Mouse (Mus musculus): ENCODE data around the gene Sema4a.

The Sema4a gene

DNA sequence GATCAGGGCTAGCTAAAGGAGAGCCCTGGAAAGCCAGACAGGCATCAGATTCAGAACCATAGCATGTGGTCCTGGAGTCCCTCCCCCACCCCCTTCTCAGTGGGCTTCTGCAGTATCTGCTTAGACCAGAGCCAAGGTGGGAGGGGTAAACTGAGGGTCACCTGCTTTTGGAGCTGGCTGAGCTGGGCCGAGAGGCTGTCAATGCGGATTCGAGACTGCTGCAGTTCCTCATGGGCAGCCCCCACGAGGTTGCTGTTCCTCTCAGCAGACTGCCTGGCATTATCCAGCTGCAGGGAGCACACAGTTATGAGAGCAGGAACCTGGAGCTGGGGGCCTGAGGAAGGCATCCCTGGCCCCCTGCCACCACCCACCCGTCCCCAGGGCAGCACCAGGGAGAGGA lies 25.1 kb upstream of the Sema4a start:
- peak; percentile 88 for DNase-seq

GRCm38 (mm10) chr3:88484597-88485316 lies 23.8 kb upstream of the Sema4a start:
- DNase-seq, result peak; percentile 90

DNA sequence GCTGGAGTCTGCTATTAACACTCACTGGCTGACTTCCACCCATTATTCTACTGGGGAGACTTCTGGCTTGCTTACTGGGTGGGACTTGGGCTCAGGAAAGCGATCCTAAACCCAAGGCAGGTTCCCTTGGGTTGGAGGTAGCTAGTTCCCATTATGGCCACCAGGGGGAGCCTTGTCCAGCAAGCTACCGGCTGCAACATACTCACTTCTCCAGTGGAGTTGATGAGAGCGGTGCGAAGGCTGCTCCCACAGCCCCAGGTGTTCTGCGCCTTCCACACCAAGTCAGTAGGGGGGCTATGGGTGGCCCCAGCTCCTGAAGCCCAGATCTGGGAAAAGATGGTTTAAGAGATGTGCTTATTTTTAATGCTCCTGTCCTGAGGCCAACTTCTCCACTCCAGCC lies 22.6 kb upstream of the Sema4a start:
- DNase-seq, result peak; percentile 96

- DNase-seq, result peak; percentile 92
Observed at GRCm38 (mm10) chr3:88483141-88483540, 22.2 kb upstream of the Sema4a start.

DNA sequence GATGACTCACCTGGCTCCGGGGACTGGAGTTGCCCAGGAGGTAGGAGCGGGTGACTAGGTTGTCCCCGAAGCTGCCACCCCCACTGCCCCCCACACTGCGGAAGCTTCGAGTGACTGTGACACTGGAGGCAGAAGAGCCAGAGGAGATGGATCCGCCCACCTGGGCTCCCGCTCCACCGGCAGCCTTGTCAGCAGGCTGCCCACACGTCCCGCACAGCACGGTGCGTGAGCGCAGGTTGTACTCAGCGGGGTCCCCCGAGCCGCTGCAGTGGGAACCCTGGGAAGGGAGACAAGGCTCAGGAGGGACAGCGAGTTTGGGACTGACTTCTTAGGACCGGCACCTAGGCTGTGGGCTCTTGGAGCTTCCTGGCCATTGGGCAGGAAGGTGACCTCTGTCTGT lies 21.4 kb upstream of the Sema4a start:
- peak; percentile 93 for DNase-seq

GRCm38 (mm10) chr3:88481372-88482040 lies 20.5 kb upstream of the Sema4a start:
- DNase-seq, result peak; percentile 86

DNA sequence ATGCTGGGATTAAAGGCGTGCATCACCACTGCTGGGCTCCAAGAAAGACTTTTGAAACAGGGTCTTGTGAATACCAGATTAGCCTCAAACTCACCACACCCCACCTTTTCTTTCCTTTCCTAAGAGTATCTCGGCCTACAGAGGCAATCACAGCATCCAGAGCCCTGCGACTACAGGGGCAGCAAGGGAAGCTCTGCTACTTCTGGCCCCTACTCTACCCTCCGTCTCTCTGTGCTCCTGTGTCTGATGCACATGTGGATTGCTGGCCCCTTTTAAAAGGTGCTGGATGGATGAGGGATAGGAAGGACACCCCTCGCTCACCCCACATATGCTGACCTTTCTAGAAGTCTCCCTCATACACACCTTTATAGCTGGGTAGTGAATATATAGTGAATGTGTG lies 19.7 kb upstream of the Sema4a start:
- DNase-seq, result peak; percentile 85

- no peak for DNase-seq
Observed at GRCm38 (mm10) chr3:88479828-88480227, 18.8 kb upstream of the Sema4a start.

DNA sequence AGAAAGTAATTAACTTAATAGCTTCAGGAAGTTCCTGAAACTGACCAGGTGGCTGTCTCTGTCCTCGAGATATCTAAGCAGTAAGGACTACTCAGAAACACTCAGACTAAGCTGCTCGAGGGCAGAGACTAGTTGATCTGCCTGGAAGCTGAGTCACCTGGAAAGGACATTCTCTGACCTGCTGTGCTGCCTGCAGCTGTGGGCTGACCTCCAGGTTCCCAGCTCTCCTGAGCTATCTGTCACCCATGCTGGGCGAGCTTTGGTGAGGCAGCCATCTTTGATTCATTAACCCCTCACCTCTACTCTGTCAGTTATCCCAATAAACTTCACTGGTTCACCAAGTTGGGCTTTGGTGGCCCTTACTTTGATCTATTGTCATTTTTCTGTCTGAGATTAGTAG lies 18.2 kb upstream of the Sema4a start:
- peak; percentile 87 for DNase-seq

- peak; percentile 97 for DNase-seq
Observed at GRCm38 (mm10) chr3:88477735-88478134, 16.8 kb upstream of the Sema4a start.

- no peak for DNase-seq
Observed at GRCm38 (mm10) chr3:88476403-88476802, 15.4 kb upstream of the Sema4a start.

GRCm38 (mm10) chr3:88473571-88473970 lies 12.6 kb upstream of the Sema4a start:
- peak; percentile 94 for DNase-seq

GRCm38 (mm10) chr3:88473020-88473419 lies 12.0 kb upstream of the Sema4a start:
- DNase-seq, result peak; percentile 88

- DNase-seq, result no peak
Observed at GRCm38 (mm10) chr3:88470943-88471479, 10.0 kb upstream of the Sema4a start.

GRCm38 (mm10) chr3:88469466-88469865 lies 8.5 kb upstream of the Sema4a start:
- no peak for DNase-seq

DNA sequence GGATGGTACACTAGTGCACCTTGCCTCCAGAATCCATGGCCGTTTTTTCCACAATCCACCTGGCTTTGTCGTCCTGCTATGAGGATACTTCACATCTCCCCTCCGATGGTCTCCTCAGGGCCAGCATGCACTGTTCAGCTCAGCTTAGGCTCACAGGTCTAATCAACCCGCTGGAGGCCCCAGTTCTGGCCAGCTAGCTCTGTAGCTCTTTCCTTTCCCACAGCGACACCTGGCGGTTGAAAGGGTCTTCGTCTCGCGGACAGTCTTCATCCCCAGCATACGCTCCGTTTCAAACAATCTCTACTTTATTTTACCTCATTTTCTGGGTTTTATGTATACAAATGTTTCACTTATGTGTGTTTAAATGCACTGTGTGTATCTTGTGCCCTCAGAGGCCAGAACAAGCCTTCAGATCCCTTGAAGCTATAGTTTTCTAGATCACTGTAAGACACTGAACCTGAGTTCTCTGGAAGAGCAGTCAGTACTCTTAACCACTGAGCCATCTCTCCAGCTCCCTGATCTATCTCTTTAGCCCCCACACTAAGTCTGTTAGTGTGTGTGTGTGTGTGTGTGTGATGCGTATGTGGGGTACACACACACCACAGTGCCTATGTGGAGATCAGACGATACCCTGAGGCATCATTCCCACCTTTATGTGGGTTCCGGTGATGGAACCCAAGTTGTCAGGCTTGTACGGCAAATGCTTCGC lies 6.3 kb upstream of the Sema4a start:
- DNase-seq, result peak; percentile 97

DNA sequence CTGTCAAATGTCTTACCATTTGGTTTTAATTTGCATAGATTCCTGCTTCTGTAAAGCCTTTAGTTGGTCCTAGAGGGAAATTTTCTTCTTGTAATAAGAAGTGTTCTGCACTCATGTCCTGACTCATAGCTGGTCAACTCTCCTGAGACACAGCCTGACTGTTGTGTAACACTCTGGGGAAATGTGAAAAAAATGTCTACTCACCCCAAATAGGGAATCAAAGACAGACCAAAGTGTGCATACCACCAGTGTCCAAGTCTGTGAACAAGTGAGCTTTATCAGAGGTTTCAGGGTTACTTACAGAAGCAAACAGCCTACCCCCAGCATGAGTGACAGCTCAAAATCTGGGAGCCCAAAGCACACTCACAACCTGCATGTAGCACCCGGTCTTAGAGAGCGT lies 4.1 kb upstream of the Sema4a start:
- DNase-seq, result peak; percentile 93

DNA sequence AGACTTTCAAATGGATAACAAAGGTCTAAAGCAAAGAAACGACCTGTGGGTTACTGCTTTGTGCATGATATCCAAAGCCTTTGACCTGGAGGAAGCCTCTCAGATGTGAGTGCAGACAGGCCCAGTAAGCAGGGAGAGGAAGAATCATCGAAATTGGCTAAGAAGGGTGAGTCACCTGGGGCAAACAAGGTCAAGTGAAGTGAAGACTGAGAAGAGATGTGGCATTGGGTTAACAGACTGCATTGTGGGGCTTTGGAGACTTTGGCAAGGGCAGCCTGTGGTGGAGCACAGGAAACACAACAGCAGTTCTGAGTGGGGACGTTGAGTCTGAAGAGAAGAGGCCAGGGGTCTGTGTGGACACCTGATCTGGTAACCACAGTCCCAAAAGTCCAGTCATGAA lies 3.4 kb upstream of the Sema4a start:
- DNase-seq, result no peak

DNA sequence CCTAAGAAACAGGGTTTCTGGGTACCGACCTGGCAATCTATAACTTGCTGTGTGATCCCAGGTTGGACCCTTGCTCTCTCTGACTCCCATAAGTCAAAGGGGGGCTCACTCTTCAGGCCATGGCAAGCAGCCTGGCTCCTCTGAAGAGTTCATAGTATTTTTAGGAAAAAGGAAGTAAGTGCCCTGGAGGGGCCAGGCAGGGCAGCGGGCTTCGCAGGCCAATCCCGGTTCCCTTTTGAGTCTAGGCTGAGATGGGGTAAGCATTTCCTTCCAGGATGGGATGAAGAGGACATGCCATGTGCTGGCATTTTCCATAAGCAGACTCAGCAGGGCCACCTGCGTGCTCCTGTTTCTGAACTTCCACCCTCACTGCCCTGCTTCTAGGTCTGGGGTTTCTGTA lies 953 bp downstream of the Sema4a start:
- DNase-seq, result peak; percentile 95

DNA sequence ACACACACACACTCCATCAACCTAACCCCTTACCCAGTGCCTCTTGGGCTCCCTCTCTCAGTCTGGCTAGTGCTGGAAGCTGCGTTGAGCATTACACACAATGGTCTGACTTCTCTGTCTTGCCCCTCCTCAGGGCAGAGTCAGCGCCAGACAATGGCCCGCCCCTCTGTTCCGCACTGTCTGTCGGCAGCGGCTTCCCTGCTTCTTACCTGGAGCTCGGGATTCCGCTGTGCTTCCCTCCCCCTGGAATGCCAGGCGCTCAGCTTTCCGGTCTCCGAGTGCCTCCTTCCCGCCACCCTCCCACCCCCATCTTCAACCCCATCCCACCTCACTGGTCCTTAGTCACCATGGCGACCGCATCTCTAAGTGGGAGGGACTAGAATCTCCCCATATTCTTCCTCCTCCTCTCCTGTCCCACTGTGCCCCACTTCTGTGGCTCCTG lies 2.2 kb downstream of the Sema4a start:
- peak; percentile 89 for DNase-seq

- no peak for DNase-seq
Observed at GRCm38 (mm10) chr3:88456746-88457532, 4.0 kb downstream of the Sema4a start.

- no peak for DNase-seq
Observed at GRCm38 (mm10) chr3:88456313-88456712, 4.7 kb downstream of the Sema4a start.

Data from heart, adult 11 months (tissue).